Mouse (Mus musculus): Measurements from ENCODE around the gene Ctdspl. TPM values are rescaled to one million over a fixed set of nuclear protein-coding genes. Genes with fewer than 3 reads are reported as not detected.
A peak's percentile ranks its signal among the peaks of the same experiment; 100 is the strongest.

Ctdspl gene
- polyA plus RNA-seq, 1 experiment from 2014 or later, result 8.1 TPM

- Histone ChIP-seq H3K27ac (ENCODE audit: low read length) (no peak overlapping the region), H3K4me1 (ENCODE audit: control insufficient read depth, insufficient read depth, low read length) (peaks cover 66% of the 10 kb centered on the region), H3K27me3 (ENCODE audit: control insufficient read depth, insufficient read depth, low read length) (no peaks in the 10 kb centered on the region), H3K9ac (ENCODE audit: low read length) (no peak overlapping the region), H3K9me3 (replicated peaks; ENCODE audit: control insufficient read depth, low read length) (no peaks in the 10 kb centered on the region), H3K4me2 (ENCODE audit: low read depth, low read length) (no peak overlapping the region), H3K36me3 (ENCODE audit: control insufficient read depth, insufficient read depth) (no peaks in the 10 kb centered on the region), H3K4me3 (ENCODE audit: low read length) (no peak overlapping the region)
- WGBS, result 95% methylated on average over 7 of the region's 7 CpGs
- ATAC-seq (replicated peaks; ENCODE audit: extremely low read depth, insufficient read depth, low FRiP score), result no peak
Observed at GRCm38 (mm10) chr9:118977425-118977824, 51.2 kb downstream of the Ctdspl start.

- WGBS, result 6% methylated on average over 4 of the region's 4 CpGs
- H3K4me3 ChIP-seq (ENCODE audit: low read length), result no peak overlapping the region
- H3K4me2 ChIP-seq (ENCODE audit: low read depth, low read length), result peak overlapping the region; percentile 24; the same call in 1 of the 2 replicates
- no peaks in the 10 kb centered on the region for H3K9me3 ChIP-seq (replicated peaks; ENCODE audit: control insufficient read depth, low read length)
- no peaks in the 10 kb centered on the region for H3K27me3 ChIP-seq (ENCODE audit: control insufficient read depth, insufficient read depth, low read length)
- H3K4me1 ChIP-seq (ENCODE audit: control insufficient read depth, insufficient read depth, low read length), result peaks cover 55% of the 10 kb centered on the region
- H3K9ac ChIP-seq (ENCODE audit: low read length), result peak overlapping the region; percentile 67
- no peaks in the 10 kb centered on the region for H3K36me3 ChIP-seq (ENCODE audit: control insufficient read depth, insufficient read depth)
- H3K27ac ChIP-seq (ENCODE audit: low read length), result peak overlapping the region; percentile 93
- peak; percentile 67 for ATAC-seq (replicated peaks; ENCODE audit: extremely low read depth, insufficient read depth, low FRiP score)
Observed at GRCm38 (mm10) chr9:118980411-118980823, 54.2 kb downstream of the Ctdspl start.

GRCm38 (mm10) chr9:118984650-118985432 is 58.6 kb downstream of the Ctdspl start:
- ATAC-seq (replicated peaks; ENCODE audit: extremely low read depth, insufficient read depth, low FRiP score), result no peak
- Histone ChIP-seq H3K9ac (ENCODE audit: low read length) (no peak overlapping the region), H3K4me2 (ENCODE audit: low read depth, low read length) (no peak overlapping the region), H3K4me3 (ENCODE audit: low read length) (no peak overlapping the region), H3K27ac (ENCODE audit: low read length) (no peak overlapping the region), H3K9me3 (replicated peaks; ENCODE audit: control insufficient read depth, low read length) (no peaks in the 10 kb centered on the region), H3K27me3 (ENCODE audit: control insufficient read depth, insufficient read depth, low read length) (no peaks in the 10 kb centered on the region), H3K36me3 (ENCODE audit: control insufficient read depth, insufficient read depth) (no peaks in the 10 kb centered on the region), H3K4me1 (ENCODE audit: control insufficient read depth, insufficient read depth, low read length) (peaks cover 50% of the 10 kb centered on the region)
- WGBS, result 65% methylated on average over 15 of the region's 15 CpGs

- WGBS, result 57% methylated on average over 11 of the region's 11 CpGs
- H3K9me3 ChIP-seq (replicated peaks; ENCODE audit: control insufficient read depth, low read length), result no peaks in the 10 kb centered on the region
Observed at GRCm38 (mm10) chr9:118986286-118986685, 60.0 kb downstream of the Ctdspl start.

GRCm38 (mm10) chr9:118988787-118989580 is 62.7 kb downstream of the Ctdspl start:
- H3K4me2 ChIP-seq (ENCODE audit: low read depth, low read length), result no peak overlapping the region
- H3K27ac ChIP-seq (ENCODE audit: low read length), result no peak overlapping the region
- H3K27me3 ChIP-seq (ENCODE audit: control insufficient read depth, insufficient read depth, low read length), result no peaks in the 10 kb centered on the region
- WGBS, result 89% methylated on average over 11 of the region's 11 CpGs
- H3K4me3 ChIP-seq (ENCODE audit: low read length), result no peak overlapping the region
- H3K9me3 ChIP-seq (replicated peaks; ENCODE audit: control insufficient read depth, low read length), result no peaks in the 10 kb centered on the region
- no peaks in the 10 kb centered on the region for H3K36me3 ChIP-seq (ENCODE audit: control insufficient read depth, insufficient read depth)
- peaks cover 38% of the 10 kb centered on the region for H3K4me1 ChIP-seq (ENCODE audit: control insufficient read depth, insufficient read depth, low read length)
- no peak for ATAC-seq (replicated peaks; ENCODE audit: extremely low read depth, insufficient read depth, low FRiP score)
- no peak overlapping the region for H3K9ac ChIP-seq (ENCODE audit: low read length)

More at GRCm38 (mm10) chr9:118986286-118986685, 60.0 kb downstream of the Ctdspl start:
- Histone ChIP-seq H3K4me2 (ENCODE audit: low read depth, low read length) (no peak overlapping the region), H3K36me3 (ENCODE audit: control insufficient read depth, insufficient read depth) (no peaks in the 10 kb centered on the region), H3K4me1 (ENCODE audit: control insufficient read depth, insufficient read depth, low read length) (peaks cover 47% of the 10 kb centered on the region), H3K27ac (ENCODE audit: low read length) (no peak overlapping the region), H3K4me3 (ENCODE audit: low read length) (no peak overlapping the region), H3K9ac (ENCODE audit: low read length) (no peak overlapping the region), H3K27me3 (ENCODE audit: control insufficient read depth, insufficient read depth, low read length) (no peaks in the 10 kb centered on the region)
- no peak for ATAC-seq (replicated peaks; ENCODE audit: extremely low read depth, insufficient read depth, low FRiP score)

- H3K27me3 ChIP-seq (ENCODE audit: control insufficient read depth, insufficient read depth, low read length), result no peaks in the 10 kb centered on the region
- no peaks in the 10 kb centered on the region for H3K36me3 ChIP-seq (ENCODE audit: control insufficient read depth, insufficient read depth)
- 55% methylated on average over 7 of the region's 7 CpGs for WGBS
- H3K4me1 ChIP-seq (ENCODE audit: control insufficient read depth, insufficient read depth, low read length), result peaks cover 46% of the 10 kb centered on the region
- no peak for ATAC-seq (replicated peaks; ENCODE audit: extremely low read depth, insufficient read depth, low FRiP score)
- no peak overlapping the region for H3K27ac ChIP-seq (ENCODE audit: low read length)
- no peaks in the 10 kb centered on the region for H3K9me3 ChIP-seq (replicated peaks; ENCODE audit: control insufficient read depth, low read length)
- H3K4me2 ChIP-seq (ENCODE audit: low read depth, low read length), result no peak overlapping the region
- no peak overlapping the region for H3K4me3 ChIP-seq (ENCODE audit: low read length)
- no peak overlapping the region for H3K9ac ChIP-seq (ENCODE audit: low read length)
Observed at GRCm38 (mm10) chr9:118990490-118990889, 64.2 kb downstream of the Ctdspl start.

GRCm38 (mm10) chr9:118991750-118992585 is 65.7 kb downstream of the Ctdspl start:
- Histone ChIP-seq H3K4me2 (ENCODE audit: low read depth, low read length) (no peak overlapping the region), H3K9ac (ENCODE audit: low read length) (no peak overlapping the region), H3K27ac (ENCODE audit: low read length) (no peak overlapping the region), H3K4me3 (ENCODE audit: low read length) (no peak overlapping the region), H3K27me3 (ENCODE audit: control insufficient read depth, insufficient read depth, low read length) (no peaks in the 10 kb centered on the region), H3K9me3 (replicated peaks; ENCODE audit: control insufficient read depth, low read length) (no peaks in the 10 kb centered on the region), H3K4me1 (ENCODE audit: control insufficient read depth, insufficient read depth, low read length) (peaks cover 47% of the 10 kb centered on the region), H3K36me3 (ENCODE audit: control insufficient read depth, insufficient read depth) (no peaks in the 10 kb centered on the region)
- no peak for ATAC-seq (replicated peaks; ENCODE audit: extremely low read depth, insufficient read depth, low FRiP score)
- WGBS, result 79% methylated on average over 21 of the region's 21 CpGs

GRCm38 (mm10) chr9:118992586-118992955 is 66.3 kb downstream of the Ctdspl start:
- Histone ChIP-seq H3K4me1 (ENCODE audit: control insufficient read depth, insufficient read depth, low read length) (peaks cover 43% of the 10 kb centered on the region), H3K36me3 (ENCODE audit: control insufficient read depth, insufficient read depth) (no peaks in the 10 kb centered on the region), H3K9ac (ENCODE audit: low read length) (no peak overlapping the region), H3K9me3 (replicated peaks; ENCODE audit: control insufficient read depth, low read length) (no peaks in the 10 kb centered on the region), H3K27me3 (ENCODE audit: control insufficient read depth, insufficient read depth, low read length) (no peaks in the 10 kb centered on the region), H3K27ac (ENCODE audit: low read length) (no peak overlapping the region), H3K4me3 (ENCODE audit: low read length) (no peak overlapping the region), H3K4me2 (ENCODE audit: low read depth, low read length) (no peak overlapping the region)
- WGBS, result 84% methylated on average over 5 of the region's 5 CpGs
- no peak for ATAC-seq (replicated peaks; ENCODE audit: extremely low read depth, insufficient read depth, low FRiP score)
